In genomic region chr13:42603308-42603707, GRCm38 (mm10) we compare ENCODE assay signal across 22 mouse cellular contexts.
"Had no signal": no experiment of that assay in that cellular context is flagged by ENCODE, and none has a peak within 500 bp of the region (broad histone marks: within the 10 kb centered on the region; RNA-seq: fewer than 3 reads in every experiment).

No protein-coding gene starts in this region.

- H3K4me3 ChIP-seq: layer of hippocampus, adult 2 months; lung, embryonic 15.5 days; megakaryocyte, embryonic 14.5 days; midbrain, embryonic 10.5 days; midbrain, embryonic 13.5 days; myocyte; neural tube, embryonic 13.5 days had no signal

- DNase-seq: kidney, adult 2 months; kidney, postnatal 25 days; layer of hippocampus, adult 9-11 months; lung, adult 18-20 months; lung, postnatal 10 days; lung, postnatal 36 days; retina, postnatal 1 day; thymus, adult 2 months; thymus, postnatal 14 days; thymus, postnatal 4 days had no signal

- H3K9me3 ChIP-seq: lung, embryonic 15.5 days; midbrain, embryonic 10.5 days; midbrain, embryonic 13.5 days; neural tube, embryonic 13.5 days had no signal

- H3K4me1 ChIP-seq: lung, embryonic 15.5 days; megakaryocyte, embryonic 14.5 days; midbrain, embryonic 10.5 days; midbrain, embryonic 13.5 days; neural tube, embryonic 13.5 days had no signal

- H3K27ac ChIP-seq: kidney, postnatal 0 days; layer of hippocampus, adult 2 months; liver, embryonic 14.5 days; lung, embryonic 15.5 days; midbrain, embryonic 10.5 days; midbrain, embryonic 13.5 days; neural tube, embryonic 13.5 days had no signal

- H3K4me2 ChIP-seq: liver, embryonic 11.5 days; lung, embryonic 15.5 days; midbrain, embryonic 13.5 days; neural tube, embryonic 13.5 days had no signal

- H3K27me3 ChIP-seq: lung, embryonic 15.5 days; megakaryocyte, embryonic 14.5 days; midbrain, embryonic 13.5 days; neural tube, embryonic 13.5 days had no signal

- ATAC-seq: intestine, embryonic 16.5 days; midbrain, embryonic 13.5 days; midbrain, embryonic 16.5 days had no signal

- H3K36me3 ChIP-seq: lung, embryonic 15.5 days; midbrain, embryonic 10.5 days; midbrain, embryonic 13.5 days; neural tube, embryonic 13.5 days had no signal

- H3K9ac ChIP-seq: liver, embryonic 14.5 days; lung, embryonic 15.5 days; midbrain, embryonic 13.5 days; neural tube, embryonic 13.5 days had no signal
